Mouse (Mus musculus): ENCODE measurements around the gene Zfp541.

- TF ChIP-seq POLR2A (IDR thresholded peaks at IDR 0.05; ENCODE audit: insufficient read length, low read depth) = no peak
- TF ChIP-seq CEBPB (IDR thresholded peaks at IDR 0.05; ENCODE audit: insufficient read depth, poor library complexity, severe bottlenecking) = no peak
- TF ChIP-seq TCF12 (IDR thresholded peaks at IDR 0.05; ENCODE audit: insufficient read depth, poor library complexity, severe bottlenecking) = no peak
- no peak for TF ChIP-seq POLR2AphosphoS2 (IDR thresholded peaks at IDR 0.05; ENCODE audit: insufficient read length, low read depth)
- no peak for TF ChIP-seq MYOD1 (IDR thresholded peaks at IDR 0.05; ENCODE audit: control insufficient read depth in 1 of 3, insufficient read length in 2 of 3, low read depth in 2 of 3)
- TF ChIP-seq MAX (IDR thresholded peaks at IDR 0.05; ENCODE audit: low read depth) = no peak
Observed at GRCm38 (mm10) chr7:16049576-16049915, 12.1 kb upstream of the Zfp541 start.

Measured in myocyte (in vitro differentiated cells).